Mouse (Mus musculus) cerebellum, adult 2 months (tissue): ENCODE measurements around the gene Rpl13a.

Source experiments
- CTCF ChIP-seq: fragments of 200-500 bp; IDR thresholded peaks from 2 replicates; pipeline ENCODE4 v1.5.1; 2011; ENCODE audit warnings: low read depth, mild to moderate bottlenecking, control low read depth, low read length, moderate library complexity, borderline replicate concordance; ENCODE audit not compliant: insufficient read depth
- POLR2A ChIP-seq: fragments of 200-500 bp; IDR thresholded peaks from 2 replicates; pipeline ENCODE4 v1.6.1; 2011; ENCODE audit warnings: low read length, control low read depth, borderline replicate concordance; ENCODE audit not compliant: insufficient read depth

DNA sequence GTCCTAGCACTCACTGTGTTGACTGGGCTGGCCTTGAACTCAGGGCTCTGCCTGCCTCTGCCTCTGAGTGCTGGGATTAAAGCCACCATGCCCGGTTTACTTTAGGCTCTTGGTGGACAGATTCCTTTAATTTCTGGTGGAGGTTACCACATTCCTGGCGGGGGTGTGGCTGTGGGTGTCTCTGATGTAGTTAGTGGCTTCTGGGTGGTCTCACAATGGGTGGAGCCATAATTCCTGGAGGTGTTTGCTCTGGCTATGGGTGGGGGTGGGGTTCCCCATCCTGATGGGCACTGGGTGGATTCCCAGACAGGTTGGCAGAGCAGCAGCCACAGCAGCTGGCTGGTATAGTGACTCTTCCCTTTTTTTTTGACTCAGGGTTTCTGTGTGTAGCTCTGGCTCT, 16.6 kb downstream of the Rpl13a start:
- no peak for TF ChIP-seq CTCF
- TF ChIP-seq POLR2A: no peak
